Mouse (Mus musculus) liver, embryonic 14.5 days (tissue): ENCODE measurements at regions not wholly inside any gene's neighbourhood (a gene's known extent, or its start where the extent isn't known, plus 50 kb on each side); places are given as distances from the start of the nearest gene placed in this dataset.

Source experiments
- ATAC-seq: fragments of 200-750 bp; cut with Nextera tagmentation; 2 replicates; pipeline ENCODE4 v1.8.0; 2017; ENCODE audit warnings: moderate number of reproducible peaks, mild to moderate bottlenecking, moderate library complexity; ENCODE audit not compliant: insufficient read depth
- DNase-seq, 3 experiments: peaks; one replicate each; pipeline ENCODE4 v3.0.0-alpha.2; 2012 to 2013; ENCODE audit warnings: low read depth in 3 of 3, low spot score in 3 of 3
- H3K27ac ChIP-seq: fragments of 300-500 bp; sonication (generic); 2 replicates; pipeline ENCODE4 v1.5.1; 2014; ENCODE audit warnings: moderate library complexity, mild to moderate bottlenecking, control low read depth, inconsistent platforms
- H3K27me3 ChIP-seq: fragments of 300-500 bp; sonication (generic); 2 replicates; pipeline ENCODE4 v1.6.1; 2014; ENCODE audit warnings: mild to moderate bottlenecking, low read length, moderate library complexity; ENCODE audit not compliant: control insufficient read depth, insufficient read depth
- H3K36me3 ChIP-seq: fragments of 300-500 bp; sonication (generic); replicated peaks from 2 replicates; pipeline ENCODE4 v1.6.1; 2014; ENCODE audit warnings: low read depth; ENCODE audit not compliant: control insufficient read depth, insufficient read depth
- H3K4me1 ChIP-seq, 2 experiments: fragments of 200-500 bp in 1 of 2; fragments of 300-500 bp in 1 of 2; sonication (generic) in 1 of 2; replicated peaks; 2 replicates each; pipeline ENCODE4 v1.6.1; 2012 to 2014; ENCODE audit warnings: antibody characterized with exemption in 1 of 2, inconsistent platforms in 1 of 2, low read length in 1 of 2; ENCODE audit not compliant: control insufficient read depth in 2 of 2, insufficient read depth in 2 of 2
- H3K4me2 ChIP-seq: fragments of 300-500 bp; sonication (generic); 2 replicates; pipeline ENCODE4 v1.6.1; 2014; ENCODE audit warnings: low read depth, mild to moderate bottlenecking, control low read depth, moderate library complexity
- H3K4me3 ChIP-seq, 2 experiments: fragments of 200-500 bp in 1 of 2; fragments of 300-500 bp in 1 of 2; sonication (generic) in 1 of 2; 2 replicates each; pipeline ENCODE4 v1.5.1; 2012 to 2014; ENCODE audit warnings: low read depth in 2 of 2, low read length in 2 of 2, mild to moderate bottlenecking in 2 of 2, control low read depth in 1 of 2, inconsistent platforms in 1 of 2, moderate library complexity in 1 of 2; ENCODE audit not compliant: insufficient read depth in 1 of 2
- H3K9ac ChIP-seq: fragments of 300-500 bp; sonication (generic); replicated peaks from 2 replicates; pipeline ENCODE4 v1.6.1; 2014; ENCODE audit warnings: mild to moderate bottlenecking, control low read depth, moderate library complexity
- H3K9me3 ChIP-seq: fragments of 300-500 bp; sonication (generic); 2 replicates; pipeline ENCODE4 v1.6.1; 2016; ENCODE audit warnings: low read length, mixed read lengths; ENCODE audit not compliant: control insufficient read depth
- CTCF ChIP-seq: IDR thresholded peaks from 2 replicates; pipeline ENCODE4 v1.5.1; 2016; ENCODE audit warnings: antibody characterized with exemption, low read depth, control low read depth
- EP300 ChIP-seq: IDR thresholded peaks from 2 replicates; pipeline ENCODE4 v1.6.1; 2016; ENCODE audit warnings: antibody characterized with exemption, low read depth
- WGBS: fragments of 180-500 bp; shearing (Covaris S2); extraction: QIAGEN DNeasy Blood & Tissue Kit; methylation state at CpG from one replicate; pipeline ENCODE4 v1.1.7; 2014; ENCODE audit not compliant: insufficient replicate concordance; 5-methylcytosine and 5-hydroxymethylcytosine counted together

- DNase-seq: no peak
- Histone ChIP-seq H3K4me3 (no peak overlapping the region), H3K4me2 (no peak overlapping the region), H3K9me3 (no peaks in the 10 kb centered on the region; the same call in 1 of the 2 replicates), H3K9ac (no peak overlapping the region), H3K4me1 (no peaks in the 10 kb centered on the region), H3K27ac (no peak overlapping the region), H3K27me3 (no peaks in the 10 kb centered on the region), H3K36me3 (no peaks in the 10 kb centered on the region)
- 63% methylated on average over 10 of the region's 10 CpGs for WGBS
- no peak for TF ChIP-seq CTCF
- no peak for ATAC-seq
These were observed 111.5 kb upstream of the 2610001J05Rik start for GRCm38 (mm10) chr6:13982606-13983389.

DNA sequence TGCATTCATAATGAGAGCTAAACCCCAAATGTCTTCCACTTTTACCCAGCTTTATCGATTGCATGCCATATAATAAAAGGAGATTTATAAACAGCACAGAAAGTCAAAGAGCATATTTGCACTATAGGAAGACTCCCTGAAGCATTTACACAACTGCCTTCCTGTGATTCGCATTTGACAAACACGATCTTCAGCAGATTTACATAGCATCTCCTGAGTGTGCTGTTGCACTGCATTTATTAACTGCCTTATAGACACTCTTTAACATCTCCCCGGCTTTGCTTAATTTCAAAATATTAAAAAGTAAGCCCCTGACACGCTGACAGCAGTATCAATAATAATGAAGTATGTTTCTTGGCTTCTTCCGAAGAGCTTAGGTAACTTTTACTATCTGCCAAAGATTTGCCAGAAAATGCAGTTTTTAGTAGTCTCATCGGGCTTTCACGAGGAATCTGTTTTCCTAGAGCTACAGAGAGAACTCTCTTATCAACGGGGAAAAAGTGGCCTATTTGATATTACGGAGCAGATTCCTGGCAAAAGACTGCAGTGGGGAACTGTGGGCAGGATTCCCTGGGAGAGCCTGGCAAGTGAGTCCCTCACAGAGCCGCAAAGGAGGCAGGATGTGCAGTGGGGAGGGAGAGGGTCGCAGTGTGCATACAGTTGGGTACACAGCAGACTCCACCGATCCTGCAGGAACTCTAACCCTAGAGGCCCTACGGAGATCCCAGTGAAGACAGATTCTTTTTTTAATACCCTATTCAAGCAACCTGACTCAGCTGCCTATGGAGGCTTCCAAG lies 103.6 kb upstream of the 2610001J05Rik start:
- 62% methylated on average over 14 of the region's 14 CpGs for WGBS
- H3K4me2 ChIP-seq: no peak overlapping the region
- no peaks in the 10 kb centered on the region for H3K36me3 ChIP-seq
- H3K9me3 ChIP-seq: no peaks in the 10 kb centered on the region; the same call in 1 of the 2 replicates
- no peak overlapping the region for H3K4me3 ChIP-seq
- no peaks in the 10 kb centered on the region for H3K4me1 ChIP-seq
- ATAC-seq: no peak
- H3K27me3 ChIP-seq: no peaks in the 10 kb centered on the region
- no peak for DNase-seq
- no peak overlapping the region for H3K27ac ChIP-seq
- H3K9ac ChIP-seq: no peak overlapping the region
- no peak for TF ChIP-seq CTCF

DNA sequence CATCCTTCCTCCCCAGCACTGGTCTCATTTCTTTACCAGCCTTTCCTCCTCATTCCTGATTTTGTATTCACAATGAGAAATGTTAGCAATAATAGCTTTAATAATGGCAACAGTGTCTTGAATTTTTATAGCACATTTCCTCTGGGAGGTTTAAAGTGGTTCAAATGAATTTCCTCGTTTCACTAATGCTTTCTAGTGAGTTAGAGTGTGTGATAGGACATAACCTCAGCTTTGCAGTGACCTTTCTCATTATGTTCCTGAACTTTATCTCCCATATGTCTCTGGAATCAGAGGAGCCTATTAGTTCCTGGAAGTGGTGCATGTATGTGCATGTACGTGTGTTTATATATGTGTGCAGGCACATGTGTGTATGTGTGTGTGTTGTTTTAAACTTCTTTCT lies 93.2 kb upstream of the 2610001J05Rik start:
- TF ChIP-seq CTCF (no peak), EP300 (no peak)
- Histone ChIP-seq H3K36me3 (no peaks in the 10 kb centered on the region), H3K27me3 (no peaks in the 10 kb centered on the region), H3K4me3 (no peak overlapping the region), H3K4me1 (no peaks in the 10 kb centered on the region), H3K27ac (no peak overlapping the region), H3K9me3 (no peaks in the 10 kb centered on the region), H3K9ac (no peak overlapping the region), H3K4me2 (no peak overlapping the region)
- ATAC-seq (no peak), DNase-seq (no peak)
- WGBS: 50% methylated on average over 2 of the region's 2 CpGs

GRCm38 (mm10) chr6:13964013-13964412 lies 92.7 kb upstream of the 2610001J05Rik start:
- DNase-seq: no peak
- H3K4me1 ChIP-seq: no peaks in the 10 kb centered on the region
- no peak overlapping the region for H3K4me3 ChIP-seq
- H3K36me3 ChIP-seq: no peaks in the 10 kb centered on the region
- no peak overlapping the region for H3K9ac ChIP-seq
- H3K27me3 ChIP-seq: no peaks in the 10 kb centered on the region
- TF ChIP-seq CTCF (no peak), EP300 (no peak)
- H3K9me3 ChIP-seq: no peaks in the 10 kb centered on the region
- H3K4me2 ChIP-seq: no peak overlapping the region
- no peak overlapping the region for H3K27ac ChIP-seq
- no peak for ATAC-seq
- 54% methylated on average over 2 of the region's 2 CpGs for WGBS

GRCm38 (mm10) chr6:13949640-13950039 lies 78.3 kb upstream of the 2610001J05Rik start:
- Histone ChIP-seq H3K36me3 (no peaks in the 10 kb centered on the region), H3K9me3 (no peaks in the 10 kb centered on the region), H3K4me1 (no peaks in the 10 kb centered on the region), H3K4me3 (no peak overlapping the region), H3K9ac (no peak overlapping the region), H3K4me2 (no peak overlapping the region), H3K27ac (no peak overlapping the region), H3K27me3 (no peaks in the 10 kb centered on the region)
- TF ChIP-seq CTCF (no peak), EP300 (no peak)
- ATAC-seq: no peak
- no peak for DNase-seq
- 74% methylated on average over 4 of the region's 4 CpGs for WGBS
